Mouse (Mus musculus): ENCODE data around the gene Snap47. TPM values are rescaled to one million over a fixed set of nuclear protein-coding genes. Genes with fewer than 3 reads are reported as not detected.

The Snap47 gene
- total RNA-seq, 4 experiments from 2014 or later: 364 to 399 (median 383) TPM

GRCm38 (mm10) chr11:59423010-59423588 lies 27.9 kb downstream of the Snap47 start:
- no peak for DNase-seq (ENCODE audit: low spot score in 2 of 2)

DNA sequence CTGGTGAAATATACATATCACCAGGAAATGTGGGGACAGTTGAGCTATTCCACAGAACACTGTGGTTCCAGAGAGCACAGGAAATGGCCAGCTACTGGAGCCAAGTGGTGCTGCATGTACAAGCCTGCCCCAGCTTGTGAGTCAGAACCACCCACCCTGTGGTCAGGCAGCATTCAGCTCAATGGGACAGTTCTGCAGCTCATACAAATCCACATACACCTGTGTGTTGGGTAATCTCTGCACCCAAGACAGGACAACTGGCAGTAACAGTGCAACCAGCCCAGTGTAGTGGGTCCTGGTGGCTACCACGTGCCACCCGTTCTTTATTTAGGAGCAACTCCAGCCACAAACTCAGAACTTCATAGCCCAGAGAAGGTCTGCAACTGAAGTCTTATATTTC lies 29.0 kb downstream of the Snap47 start:
- no peak for DNase-seq (ENCODE audit: low spot score in 2 of 2)

- DNase-seq (ENCODE audit: low spot score in 2 of 2): no peak
Observed at GRCm38 (mm10) chr11:59421436-59421835, 29.6 kb downstream of the Snap47 start.

GRCm38 (mm10) chr11:59418708-59419107 lies 32.3 kb downstream of the Snap47 start:
- DNase-seq (ENCODE audit: low spot score in 2 of 2): no peak

- no peak for DNase-seq (ENCODE audit: low spot score in 2 of 2)
Observed at GRCm38 (mm10) chr11:59412999-59413863, 37.8 kb downstream of the Snap47 start.

- no peak for DNase-seq (ENCODE audit: low spot score in 2 of 2)
Observed at GRCm38 (mm10) chr11:59412058-59412457, 38.9 kb downstream of the Snap47 start.

GRCm38 (mm10) chr11:59410851-59411250 lies 40.1 kb downstream of the Snap47 start:
- DNase-seq (ENCODE audit: low spot score in 2 of 2): no peak

GRCm38 (mm10) chr11:59405761-59406160 lies 45.2 kb downstream of the Snap47 start:
- no peak for DNase-seq (ENCODE audit: low spot score in 2 of 2)

- no peak for DNase-seq (ENCODE audit: low spot score in 2 of 2)
Observed at GRCm38 (mm10) chr11:59400876-59401275, 50.1 kb downstream of the Snap47 start.

DNA sequence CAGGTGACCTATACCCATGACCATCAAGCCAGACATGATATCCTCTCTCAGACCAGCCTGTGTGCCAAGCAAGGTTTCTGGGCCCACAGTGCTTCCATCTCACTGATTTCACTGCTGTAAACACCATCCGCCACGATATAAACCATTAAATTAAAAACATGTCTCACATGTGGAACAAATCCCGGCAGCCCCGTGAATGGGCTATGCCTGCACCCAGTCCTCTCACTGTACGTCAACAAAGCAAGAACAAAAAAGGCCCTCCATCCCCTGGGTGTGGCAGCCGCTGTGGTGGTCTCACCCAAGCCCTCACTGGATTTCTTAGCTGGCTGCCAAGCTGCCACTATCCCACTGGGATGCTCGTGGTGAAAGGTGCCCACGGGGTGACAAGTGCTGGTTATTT lies 51.2 kb downstream of the Snap47 start:
- DNase-seq (ENCODE audit: low spot score in 2 of 2): no peak

DNA sequence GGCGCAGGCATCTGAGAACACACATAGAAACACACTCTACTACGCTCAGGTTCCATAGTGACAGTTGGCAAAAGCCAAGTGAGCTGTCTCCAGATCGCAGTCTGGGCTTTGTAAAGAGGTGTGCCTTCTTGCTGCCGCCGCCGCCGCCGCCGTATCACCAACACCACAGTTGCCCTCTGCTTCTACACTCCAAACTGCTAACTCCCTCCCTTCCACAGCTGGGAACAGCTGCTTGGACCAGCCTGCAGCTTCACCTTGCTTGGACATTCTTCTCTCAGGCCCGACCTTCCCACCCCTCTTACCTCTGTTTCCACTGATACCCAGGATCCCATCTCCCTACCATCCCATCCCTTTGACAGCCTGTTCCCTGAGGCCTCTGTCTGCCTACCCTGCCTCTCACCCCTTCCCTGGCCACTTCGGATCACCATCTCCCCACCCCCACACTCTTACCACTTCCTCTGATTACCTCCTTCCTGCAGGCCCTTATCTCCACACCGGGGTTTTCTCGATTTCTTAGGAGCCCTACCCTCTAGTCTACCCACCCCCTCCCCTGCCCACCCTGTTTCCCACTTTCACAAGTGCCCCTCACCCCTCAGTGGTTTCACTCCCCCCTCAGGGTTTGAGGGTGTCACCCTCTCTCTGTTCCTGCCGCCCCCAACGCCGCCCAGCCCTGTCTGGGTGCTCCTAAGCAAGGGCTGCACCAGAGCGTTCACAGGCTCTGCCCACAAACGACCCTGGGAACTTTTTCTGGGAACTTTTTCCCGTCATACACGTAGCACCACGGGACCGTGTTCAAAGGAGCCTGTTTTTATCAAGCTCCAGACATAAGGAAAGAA lies 53.2 kb downstream of the Snap47 start:
- DNase-seq (ENCODE audit: low spot score in 2 of 2): no peak

DNA sequence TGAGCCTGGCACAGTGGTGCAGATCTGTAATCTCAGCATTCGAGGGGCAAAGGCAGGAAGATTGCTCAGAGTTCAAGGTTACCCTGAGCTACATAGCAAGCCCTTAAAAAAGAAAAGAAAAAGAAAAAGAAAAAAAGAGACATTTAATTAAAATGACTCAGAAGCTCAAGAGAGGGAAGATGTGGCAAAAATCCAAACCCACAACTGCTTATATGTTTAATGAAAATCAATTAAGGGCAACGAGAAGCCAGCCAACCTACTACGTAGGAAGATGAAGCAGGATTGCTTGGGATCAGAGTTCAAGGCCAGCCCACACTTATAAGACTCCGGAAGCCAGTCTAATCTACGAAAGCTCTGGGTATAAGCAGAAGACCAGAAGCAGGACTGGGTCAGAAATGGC lies 56.5 kb downstream of the Snap47 start:
- DNase-seq (ENCODE audit: low spot score in 2 of 2): no peak

DNA sequence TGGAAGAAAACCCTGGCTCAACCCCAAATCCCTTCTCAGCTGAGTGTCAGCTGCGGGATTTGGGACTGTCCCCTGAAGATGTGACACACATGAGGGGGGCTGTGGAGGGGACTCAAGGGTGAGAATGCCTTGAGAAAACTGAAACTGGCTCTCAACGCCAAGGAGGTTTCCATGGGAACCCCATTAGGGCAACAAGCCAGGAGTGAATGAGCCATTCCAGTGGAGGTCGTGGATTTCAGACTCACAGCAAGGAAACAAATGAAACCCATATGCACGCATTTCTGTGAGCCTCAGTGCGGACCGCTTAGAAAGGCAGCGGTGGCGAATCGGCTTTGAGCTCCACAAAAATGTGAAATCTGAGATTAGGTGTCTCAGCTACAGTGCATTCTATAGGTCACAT lies 57.4 kb downstream of the Snap47 start:
- no peak for DNase-seq (ENCODE audit: low spot score in 2 of 2)

GRCm38 (mm10) chr11:59392300-59392699 lies 58.7 kb downstream of the Snap47 start:
- no peak for DNase-seq (ENCODE audit: low spot score in 2 of 2)

DNA sequence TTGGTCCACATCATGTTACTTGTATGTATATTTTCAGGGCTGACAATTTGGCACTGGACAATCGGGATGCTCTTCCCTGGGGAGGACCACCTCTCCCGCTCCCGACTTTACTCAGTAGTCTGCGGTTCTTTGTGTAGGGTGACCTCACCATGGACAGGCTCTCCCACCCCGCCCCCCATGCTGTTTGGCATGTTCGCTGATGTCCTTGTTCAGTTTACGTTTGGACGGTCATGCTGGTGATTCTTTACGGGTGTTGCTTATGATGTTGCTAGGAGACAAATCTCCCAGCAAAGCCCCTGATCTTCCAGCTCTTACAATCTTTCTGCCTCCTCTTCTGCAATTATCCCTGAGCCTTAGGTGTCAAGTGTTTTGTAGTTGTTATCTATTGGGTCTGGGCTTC lies 60.5 kb downstream of the Snap47 start:
- DNase-seq (ENCODE audit: low spot score in 2 of 2): no peak

GRCm38 (mm10) chr11:59389617-59390016 lies 61.4 kb downstream of the Snap47 start:
- DNase-seq (ENCODE audit: low spot score in 2 of 2): no peak

GRCm38 (mm10) chr11:59388806-59389205 lies 62.2 kb downstream of the Snap47 start:
- DNase-seq (ENCODE audit: low spot score in 2 of 2): no peak

DNA sequence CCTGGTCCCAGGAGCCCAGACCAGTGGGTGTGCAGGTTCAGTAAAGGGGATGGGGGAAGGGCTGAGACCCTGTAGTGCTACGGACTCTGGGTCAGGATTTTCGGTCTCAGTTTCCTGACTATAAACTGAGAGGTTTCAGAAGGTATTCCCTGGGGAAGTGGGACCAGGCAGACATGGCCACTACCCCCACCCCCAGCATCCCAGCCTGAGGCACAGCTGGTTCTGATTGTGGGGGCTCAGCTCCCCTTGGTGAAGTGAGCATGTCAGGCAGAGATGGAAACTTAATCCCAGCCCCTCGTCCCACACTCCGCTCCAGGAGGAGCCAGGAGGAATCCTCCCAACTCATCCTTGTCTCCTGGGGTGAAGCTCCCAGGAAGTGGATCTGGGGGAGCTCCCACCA lies 63.5 kb downstream of the Snap47 start:
- no peak for DNase-seq (ENCODE audit: low spot score in 2 of 2)

DNA sequence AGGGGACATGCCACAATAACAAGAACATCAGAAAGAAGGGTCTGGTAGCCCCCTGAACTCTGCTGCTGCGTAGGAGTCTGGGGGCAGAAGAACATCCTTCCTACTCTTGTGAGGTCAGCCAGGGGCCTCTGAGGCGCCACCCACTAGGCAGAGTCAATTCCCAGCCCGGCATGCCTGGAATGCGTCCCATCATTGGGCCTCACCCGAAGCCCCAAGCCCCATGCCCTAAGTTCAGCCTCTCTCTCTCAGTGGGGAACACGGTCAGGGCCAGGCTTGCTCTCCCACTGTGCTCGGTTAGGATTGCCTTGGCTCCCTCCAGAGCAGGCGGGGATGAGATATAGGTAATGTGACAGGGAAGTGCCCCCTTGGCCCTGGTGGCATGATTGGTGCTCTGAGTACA lies 65.9 kb downstream of the Snap47 start:
- no peak for DNase-seq (ENCODE audit: low spot score in 2 of 2)

DNA sequence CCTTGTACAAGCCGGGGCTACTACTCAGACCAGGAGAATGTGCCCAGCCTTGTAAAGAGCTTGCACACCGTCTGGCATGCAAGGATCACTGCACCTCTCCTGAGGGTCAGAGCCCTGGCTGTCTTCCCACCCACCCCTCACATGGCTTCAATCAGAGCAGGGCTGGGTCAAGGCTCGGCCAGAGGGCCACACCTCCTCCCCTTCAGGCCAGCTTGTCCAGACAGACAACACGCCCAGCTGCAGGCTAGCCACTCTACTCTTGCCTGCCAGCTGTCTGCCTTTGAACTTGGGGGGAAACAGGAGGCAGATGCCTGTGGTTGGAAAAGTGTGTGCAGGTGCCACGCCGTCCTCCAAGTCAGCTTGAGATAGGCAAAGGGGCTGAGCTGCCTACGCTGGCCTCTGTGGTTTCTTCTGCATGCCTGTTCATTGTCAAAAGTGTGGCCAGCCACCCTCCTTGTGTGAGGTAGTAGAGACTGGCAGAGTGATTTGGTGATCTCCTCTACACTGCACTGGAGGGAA lies 66.5 kb downstream of the Snap47 start:
- DNase-seq (ENCODE audit: low spot score in 2 of 2): no peak

DNA sequence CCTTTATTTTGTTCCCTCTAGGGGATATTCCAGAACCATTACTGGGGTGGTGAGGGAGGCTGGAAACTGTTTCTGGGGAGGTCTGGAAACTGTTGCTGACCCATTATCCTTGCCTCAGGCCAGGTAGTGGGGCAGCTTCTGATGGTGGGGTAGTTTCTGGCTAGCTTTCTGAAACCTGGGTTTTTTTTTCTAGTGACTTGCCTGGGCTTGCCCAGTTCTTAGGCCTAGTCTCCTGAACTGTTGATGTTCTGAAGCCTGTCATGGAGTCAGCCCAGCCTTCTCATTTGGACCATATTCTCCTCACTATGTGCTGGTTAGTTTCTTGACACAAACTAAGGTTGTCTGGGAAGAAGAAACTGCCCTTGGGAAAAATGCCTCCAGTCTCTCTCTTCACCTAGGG lies 71.4 kb downstream of the Snap47 start:
- DNase-seq (ENCODE audit: low spot score in 2 of 2): no peak

DNA sequence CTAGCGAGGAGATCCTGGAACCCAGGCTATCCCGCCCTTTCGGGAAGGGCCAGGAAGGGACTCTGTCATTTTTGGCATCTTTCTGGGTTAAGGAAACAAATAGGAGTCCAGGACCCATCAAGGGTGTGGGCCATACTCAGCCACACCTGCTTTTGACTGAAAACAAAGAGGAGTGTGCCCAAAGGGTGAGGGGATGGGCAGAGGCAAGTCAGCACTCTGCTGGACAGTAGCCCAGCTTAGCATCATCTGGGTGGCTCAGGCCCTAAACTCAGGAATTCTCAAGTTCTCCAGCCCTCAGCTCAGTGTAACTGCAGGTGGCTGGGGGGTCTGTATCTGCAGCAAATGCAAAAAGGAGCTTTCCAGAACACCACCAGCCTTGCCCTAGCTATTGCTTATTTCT lies 73.0 kb downstream of the Snap47 start:
- DNase-seq (ENCODE audit: low spot score in 2 of 2): no peak

Data from left cerebral cortex, adult 8-10 months (tissue).